Mouse (Mus musculus): ENCODE data around the gene Galnt18. TPM values are rescaled to one million over a fixed set of nuclear protein-coding genes. Genes with fewer than 3 reads are reported as not detected.

Galnt18 gene
- total RNA-seq, 1 experiment from 2014 or later = not detected

- ATAC-seq (replicated peaks; ENCODE audit: insufficient number of reproducible peaks, low FRiP score, low TSS enrichment, poor library complexity, severe bottlenecking) = no peak
Observed at GRCm38 (mm10) chr7:111520881-111521280, 258.9 kb downstream of the Galnt18 start.

DNA sequence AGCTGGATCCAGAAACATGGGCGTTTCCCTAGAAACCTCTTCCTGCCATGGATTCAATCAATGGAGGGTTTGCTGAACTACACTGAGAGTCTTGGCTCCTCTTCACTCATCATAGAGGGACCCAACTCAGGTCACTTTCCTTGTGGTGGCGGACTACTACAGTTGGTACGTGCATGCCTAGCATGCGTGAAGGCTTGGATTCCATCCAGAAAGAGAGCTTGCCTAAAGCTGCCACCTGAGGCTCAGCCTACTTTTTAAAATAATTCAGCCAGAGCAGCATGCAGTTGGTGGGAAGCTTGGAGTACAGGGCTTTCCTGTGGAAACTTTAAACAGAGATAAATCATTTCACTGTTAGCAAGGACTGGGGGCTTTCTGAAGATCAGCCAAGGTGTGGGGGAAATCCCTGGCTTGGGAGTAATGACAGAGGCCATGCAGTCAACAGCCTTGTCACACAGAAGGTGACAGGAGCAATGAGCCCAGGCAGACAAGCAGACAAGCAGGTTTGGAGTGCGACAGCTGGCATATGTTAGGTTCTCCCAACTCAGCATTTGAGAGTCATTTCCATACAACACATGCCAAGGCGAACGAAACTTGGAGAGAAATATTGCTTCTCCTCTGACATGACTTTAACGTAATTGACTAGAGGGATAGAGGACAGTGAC lies 261.1 kb downstream of the Galnt18 start:
- no peak for ATAC-seq (replicated peaks; ENCODE audit: insufficient number of reproducible peaks, low FRiP score, low TSS enrichment, poor library complexity, severe bottlenecking)

- no peak for ATAC-seq (replicated peaks; ENCODE audit: insufficient number of reproducible peaks, low FRiP score, low TSS enrichment, poor library complexity, severe bottlenecking)
Observed at GRCm38 (mm10) chr7:111516882-111517281, 262.9 kb downstream of the Galnt18 start.

- no peak for ATAC-seq (replicated peaks; ENCODE audit: insufficient number of reproducible peaks, low FRiP score, low TSS enrichment, poor library complexity, severe bottlenecking)
Observed at GRCm38 (mm10) chr7:111515471-111515870, 264.3 kb downstream of the Galnt18 start.

DNA sequence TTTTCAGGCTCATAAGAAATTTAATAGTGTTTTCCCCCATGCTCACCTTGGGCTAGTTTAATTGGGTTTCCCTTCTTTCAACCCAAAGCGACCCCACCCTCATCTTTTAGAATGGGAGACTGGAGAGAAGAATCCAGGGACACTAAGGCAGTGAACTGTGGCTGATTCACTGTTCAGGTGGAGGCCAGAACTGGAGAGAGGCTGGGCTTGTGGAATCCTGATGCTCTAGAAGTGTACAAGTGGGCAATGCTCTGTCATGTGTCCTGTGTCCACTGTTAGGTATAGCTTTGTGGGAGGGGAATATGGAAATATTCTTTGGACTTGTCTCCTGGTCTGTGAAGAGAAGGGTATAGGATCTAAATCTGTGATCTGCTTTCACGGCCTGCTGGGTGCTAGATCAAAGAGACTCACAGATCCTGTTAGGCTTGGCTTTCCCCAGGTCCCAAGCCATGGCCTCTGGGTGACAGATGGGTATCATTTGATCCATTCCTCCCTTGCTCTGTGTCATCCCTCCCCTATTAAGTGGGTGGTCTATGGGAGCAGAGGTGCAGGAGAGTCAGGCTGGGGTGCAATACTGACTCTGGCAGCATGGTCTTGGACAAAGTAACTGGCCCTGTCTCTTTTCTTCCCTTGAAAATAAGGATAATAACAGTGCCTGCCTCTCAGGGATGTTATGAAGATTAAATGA lies 270.5 kb downstream of the Galnt18 start:
- ATAC-seq (replicated peaks; ENCODE audit: insufficient number of reproducible peaks, low FRiP score, low TSS enrichment, poor library complexity, severe bottlenecking) = no peak

DNA sequence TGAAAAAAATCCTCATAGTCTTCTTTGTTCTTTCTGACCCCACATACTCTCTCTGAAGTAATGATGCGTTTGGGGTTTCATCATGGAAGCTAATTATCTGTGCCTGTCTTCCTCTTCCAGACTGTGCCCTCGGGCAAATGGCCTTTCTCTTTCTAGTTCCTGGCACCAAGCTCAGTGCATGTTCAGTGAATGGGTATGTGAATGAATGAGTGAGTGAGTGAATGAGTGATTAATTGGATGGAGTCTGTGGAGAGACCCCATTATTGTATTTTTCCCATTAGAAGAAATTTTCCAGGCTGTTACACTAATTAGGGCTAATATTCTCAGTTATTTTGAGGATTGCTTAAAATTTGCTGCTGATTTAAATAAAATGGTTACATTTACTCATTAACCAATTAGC lies 279.2 kb downstream of the Galnt18 start:
- no peak for ATAC-seq (replicated peaks; ENCODE audit: insufficient number of reproducible peaks, low FRiP score, low TSS enrichment, poor library complexity, severe bottlenecking)

GRCm38 (mm10) chr7:111499255-111499790 lies 280.5 kb downstream of the Galnt18 start:
- no peak for ATAC-seq (replicated peaks; ENCODE audit: insufficient number of reproducible peaks, low FRiP score, low TSS enrichment, poor library complexity, severe bottlenecking)

DNA sequence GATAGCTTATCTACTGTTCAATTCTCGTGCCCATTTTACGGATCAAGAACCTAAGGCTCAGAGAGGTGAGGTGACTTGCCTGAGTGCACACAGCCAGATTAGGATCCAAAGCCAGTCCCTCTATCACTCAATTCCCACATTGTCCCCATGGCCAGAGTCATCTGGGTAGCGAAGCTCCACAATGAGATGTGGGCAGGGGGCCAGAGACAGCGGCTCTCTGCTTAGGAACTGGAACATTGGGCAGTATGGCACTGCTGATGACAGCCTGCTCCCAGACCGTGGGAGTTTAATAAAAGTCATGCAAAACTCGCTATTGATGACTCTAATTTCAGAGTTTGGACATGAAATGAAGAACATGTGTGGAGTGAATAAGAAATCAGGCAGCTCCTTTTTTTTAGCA lies 282.6 kb downstream of the Galnt18 start:
- no peak for ATAC-seq (replicated peaks; ENCODE audit: insufficient number of reproducible peaks, low FRiP score, low TSS enrichment, poor library complexity, severe bottlenecking)

DNA sequence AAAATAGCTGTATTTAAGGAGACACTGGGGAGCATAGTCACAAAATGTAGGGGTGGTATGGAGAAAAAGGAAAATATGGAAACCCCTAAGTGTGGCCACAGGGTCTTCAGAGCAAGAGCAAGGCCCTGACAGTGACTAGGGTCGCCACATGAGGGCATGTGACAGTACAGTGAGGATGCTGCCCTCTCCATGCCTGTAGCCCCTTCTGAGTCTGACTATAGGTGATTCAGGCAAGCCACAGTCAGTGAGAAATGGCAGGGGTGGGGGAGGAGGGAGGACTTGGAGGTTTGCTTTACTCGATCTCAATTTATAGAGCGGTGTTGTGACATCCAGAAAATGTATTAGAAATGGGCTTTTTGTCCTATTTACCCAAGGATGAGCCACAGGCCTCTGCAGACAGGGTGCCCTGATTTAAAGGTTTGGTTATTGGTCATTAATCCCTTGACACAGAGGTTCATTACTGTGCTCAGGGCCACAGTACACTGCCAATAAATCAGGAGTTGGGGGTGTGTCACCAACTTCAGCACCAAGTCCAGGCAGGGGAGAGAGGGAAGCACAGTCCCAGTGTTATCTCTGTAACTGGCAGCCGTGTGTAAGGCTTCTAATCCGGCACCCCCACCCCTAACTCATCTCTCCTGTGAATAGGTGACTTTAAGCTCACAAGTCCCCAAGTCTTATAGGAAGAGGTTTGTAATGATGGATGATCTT lies 287.4 kb downstream of the Galnt18 start:
- no peak for ATAC-seq (replicated peaks; ENCODE audit: insufficient number of reproducible peaks, low FRiP score, low TSS enrichment, poor library complexity, severe bottlenecking)

DNA sequence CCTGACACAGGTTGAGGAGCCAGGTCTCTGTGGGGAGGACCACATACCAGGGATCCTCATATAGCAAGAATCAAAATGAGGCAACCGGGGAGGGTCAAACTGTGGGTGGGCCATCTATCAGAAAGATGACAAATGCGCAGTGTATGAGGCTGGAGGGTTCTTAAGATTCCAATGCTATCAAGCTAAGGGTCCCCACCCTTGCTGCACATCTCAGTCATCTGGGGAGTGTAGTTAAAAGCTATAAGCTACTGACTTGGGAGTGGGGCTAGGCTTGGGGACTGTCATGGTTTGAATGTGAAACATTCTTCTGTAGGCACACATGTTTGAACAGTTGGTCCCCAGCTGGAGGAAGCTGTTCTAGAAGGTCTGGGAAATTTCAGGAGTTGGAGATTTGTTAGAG lies 288.2 kb downstream of the Galnt18 start:
- ATAC-seq (replicated peaks; ENCODE audit: insufficient number of reproducible peaks, low FRiP score, low TSS enrichment, poor library complexity, severe bottlenecking) = no peak

DNA sequence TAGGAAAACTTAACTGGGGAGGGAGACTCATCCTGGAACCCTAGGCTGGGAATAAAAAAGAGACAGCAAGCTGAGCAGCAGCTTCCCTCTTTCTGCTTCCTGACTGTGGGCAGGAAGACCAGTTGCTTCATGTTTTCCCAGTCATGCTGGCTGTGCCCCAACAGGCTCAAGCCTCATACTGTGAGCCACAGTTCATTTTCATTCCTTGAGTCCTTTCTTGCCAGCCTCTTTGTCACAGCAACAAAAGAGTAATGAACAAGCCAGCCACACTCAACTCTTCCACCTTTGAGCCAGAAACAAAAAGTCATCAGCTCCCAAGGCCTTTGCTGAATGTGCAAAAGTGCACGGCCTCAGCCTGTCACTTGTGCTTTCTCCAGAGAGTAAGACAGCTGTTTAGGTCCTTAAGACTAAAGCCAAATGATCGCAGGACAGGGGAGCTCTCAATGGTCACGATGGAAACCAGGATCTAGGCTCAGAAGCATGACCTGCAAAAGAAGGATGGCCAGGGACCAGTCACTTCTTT lies 292.9 kb downstream of the Galnt18 start:
- no peak for ATAC-seq (replicated peaks; ENCODE audit: insufficient number of reproducible peaks, low FRiP score, low TSS enrichment, poor library complexity, severe bottlenecking)

- ATAC-seq (replicated peaks; ENCODE audit: insufficient number of reproducible peaks, low FRiP score, low TSS enrichment, poor library complexity, severe bottlenecking) = no peak
Observed at GRCm38 (mm10) chr7:111483896-111484295, 295.9 kb downstream of the Galnt18 start.

- no peak for ATAC-seq (replicated peaks; ENCODE audit: insufficient number of reproducible peaks, low FRiP score, low TSS enrichment, poor library complexity, severe bottlenecking)
Observed at GRCm38 (mm10) chr7:111483321-111483720, 296.5 kb downstream of the Galnt18 start.

DNA sequence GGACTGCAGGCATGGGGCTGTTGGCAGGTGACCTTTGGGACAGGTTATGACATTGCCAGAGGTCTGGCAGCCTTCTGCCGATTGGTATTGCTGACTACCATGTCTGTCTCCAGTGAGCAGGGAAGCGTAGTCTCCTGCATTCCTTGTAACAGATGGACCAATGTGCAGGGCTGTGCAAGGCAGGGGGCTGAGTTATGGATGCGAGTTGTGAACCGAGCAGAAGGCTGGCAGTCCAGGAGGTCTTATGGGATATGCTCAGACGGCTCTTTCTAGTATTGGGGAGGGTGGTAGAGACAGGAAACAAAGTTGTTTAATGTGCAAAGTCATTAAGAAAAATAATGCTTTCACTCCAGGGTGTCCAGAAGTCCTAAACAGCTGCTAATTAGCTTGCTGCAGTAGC lies 312.1 kb downstream of the Galnt18 start:
- no peak for ATAC-seq (replicated peaks; ENCODE audit: insufficient number of reproducible peaks, low FRiP score, low TSS enrichment, poor library complexity, severe bottlenecking)

DNA sequence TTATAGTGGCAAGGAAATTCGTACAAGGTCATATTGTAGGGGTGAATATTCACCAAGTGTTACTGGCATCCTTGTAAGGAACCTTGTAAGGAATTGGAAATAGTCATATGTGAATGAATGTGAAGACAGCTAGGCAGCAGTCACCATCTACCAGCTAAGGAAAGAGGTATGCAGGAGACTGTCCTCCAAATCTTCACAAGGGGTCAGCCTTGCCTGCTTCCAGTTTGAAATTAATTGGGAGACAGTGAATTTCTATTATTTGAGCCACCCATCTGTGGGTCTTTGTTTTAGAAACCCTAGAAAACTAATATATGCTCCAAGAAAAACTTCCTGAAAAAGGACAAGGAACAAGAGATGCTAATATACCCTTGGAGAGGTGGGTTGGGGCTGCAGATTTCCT lies 313.1 kb downstream of the Galnt18 start:
- no peak for ATAC-seq (replicated peaks; ENCODE audit: insufficient number of reproducible peaks, low FRiP score, low TSS enrichment, poor library complexity, severe bottlenecking)

DNA sequence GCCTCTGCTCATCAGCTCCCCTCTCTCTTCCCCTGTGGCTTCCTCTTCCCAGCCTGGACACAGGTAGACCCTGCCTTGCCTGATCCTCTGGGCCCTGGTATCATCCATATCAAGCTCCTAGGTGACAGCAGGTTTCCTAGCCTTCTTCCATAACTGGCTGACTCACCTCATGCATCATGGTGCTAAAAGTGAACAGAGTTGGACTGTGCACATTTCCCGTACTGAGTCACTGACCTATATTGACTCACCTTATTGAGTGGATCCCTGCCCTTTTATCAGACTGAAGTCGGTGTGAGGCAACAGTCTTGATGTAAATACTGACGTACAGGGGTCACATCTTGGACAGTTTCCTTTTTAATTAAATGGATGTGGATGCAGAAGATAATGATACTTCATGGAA lies 313.7 kb downstream of the Galnt18 start:
- ATAC-seq (replicated peaks; ENCODE audit: insufficient number of reproducible peaks, low FRiP score, low TSS enrichment, poor library complexity, severe bottlenecking) = no peak

- ATAC-seq (replicated peaks; ENCODE audit: insufficient number of reproducible peaks, low FRiP score, low TSS enrichment, poor library complexity, severe bottlenecking) = no peak
Observed at GRCm38 (mm10) chr7:111459716-111460115, 320.1 kb downstream of the Galnt18 start.

DNA sequence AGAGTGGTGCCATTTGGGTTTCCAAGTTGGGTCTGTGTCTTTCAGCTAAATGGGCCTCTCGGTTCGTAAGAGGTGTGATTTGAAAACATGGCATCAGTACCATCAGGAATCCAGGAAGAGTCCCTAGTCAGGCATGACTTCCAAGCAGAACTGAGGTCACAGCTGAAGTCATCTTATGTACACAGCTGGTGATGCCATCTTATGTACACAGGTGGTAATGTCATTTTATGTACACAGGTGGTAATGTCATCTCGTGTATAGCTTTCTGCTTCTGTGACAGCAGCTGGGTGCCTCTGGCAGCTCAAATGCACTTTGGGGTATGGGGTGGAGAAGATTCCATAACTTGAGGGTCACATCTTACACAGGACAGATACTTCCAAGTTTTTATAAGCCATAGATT lies 323.8 kb downstream of the Galnt18 start:
- ATAC-seq (replicated peaks; ENCODE audit: insufficient number of reproducible peaks, low FRiP score, low TSS enrichment, poor library complexity, severe bottlenecking) = no peak

- no peak for ATAC-seq (replicated peaks; ENCODE audit: insufficient number of reproducible peaks, low FRiP score, low TSS enrichment, poor library complexity, severe bottlenecking)
Observed at GRCm38 (mm10) chr7:111455541-111455940, 324.2 kb downstream of the Galnt18 start.

Measured in monocyte, adult 5-6 weeks (primary cell).